Mouse (Mus musculus) lung, adult 18-20 months (tissue): ENCODE measurements around the gene Lgr4.

Source experiments
- DNase-seq, 2 experiments: peaks; one replicate each; pipeline ENCODE4 v3.0.0; 2022; ENCODE audit warnings: mixed read lengths in 2 of 2

Lgr4 gene

DNA sequence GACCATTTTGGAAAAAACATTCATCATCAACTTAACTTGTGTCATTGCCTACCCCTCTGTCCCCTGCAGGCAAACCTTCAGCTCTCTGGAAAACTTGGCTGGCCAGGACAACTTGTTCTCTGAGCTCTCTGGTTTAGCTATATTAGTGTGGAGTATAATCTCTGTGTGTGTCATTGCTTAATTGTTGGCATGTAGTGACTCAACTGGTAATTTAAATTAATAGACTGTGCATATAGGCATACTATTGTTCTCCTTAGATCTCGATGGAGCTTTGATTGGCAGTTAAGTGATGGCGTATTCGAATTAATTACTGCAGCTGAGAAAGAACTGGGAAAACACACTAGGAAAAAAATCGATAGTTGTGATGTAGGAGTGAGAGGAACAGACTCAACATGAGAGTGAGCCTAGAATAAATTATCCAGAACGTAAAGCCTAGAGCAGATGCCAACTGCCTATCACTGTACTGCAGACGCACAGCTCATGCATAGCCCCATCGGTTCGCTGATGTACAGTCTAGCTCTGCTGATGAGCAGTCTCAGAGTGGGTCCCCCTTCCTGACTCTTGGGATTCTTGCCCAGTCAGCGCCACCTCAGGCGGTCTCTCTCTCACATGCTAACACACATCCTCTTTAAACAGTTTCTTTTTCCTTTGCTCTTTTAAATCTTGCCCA lies 35.7 kb downstream of the Lgr4 start:
- no peak for DNase-seq

DNA sequence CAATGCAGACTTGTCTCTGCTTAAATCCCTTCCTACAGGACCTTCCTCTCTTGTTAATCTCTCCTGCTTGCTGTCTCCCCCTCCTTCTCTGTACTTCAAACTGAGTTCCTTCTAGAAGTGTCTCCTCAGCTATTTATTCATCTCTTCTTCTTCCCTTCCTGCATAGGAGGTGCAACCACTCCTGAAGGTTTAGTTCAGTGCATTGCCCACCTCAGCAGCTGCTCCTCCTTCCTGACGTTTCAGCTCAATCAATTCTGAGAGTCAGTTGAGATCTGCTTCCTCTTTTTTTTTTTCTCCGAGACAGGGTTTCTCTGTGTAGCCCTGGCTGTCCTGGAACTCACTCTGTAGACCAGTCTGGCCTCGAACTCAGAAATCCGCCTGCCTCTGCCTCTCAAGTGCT lies 36.4 kb downstream of the Lgr4 start:
- DNase-seq = no peak

DNA sequence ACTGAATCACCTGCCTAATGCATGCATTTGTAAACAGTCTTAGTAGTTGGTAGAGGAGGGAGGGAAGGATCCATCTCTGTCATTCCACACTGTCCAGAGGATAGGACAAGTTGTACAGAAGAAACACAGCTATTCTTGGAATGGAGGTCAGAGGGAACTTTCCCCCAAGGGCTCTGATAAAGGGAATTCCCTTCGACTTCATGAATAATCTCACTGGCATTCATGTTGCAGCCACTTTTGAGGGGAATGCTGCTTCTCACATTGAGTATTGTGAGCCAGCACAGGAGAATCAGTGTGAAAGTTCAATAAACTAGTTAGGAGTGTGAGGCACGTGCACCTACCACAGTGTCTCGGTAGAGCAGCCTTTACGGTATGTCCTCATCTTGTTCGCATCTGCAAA lies 37.6 kb downstream of the Lgr4 start:
- no peak for DNase-seq

- no peak for DNase-seq
Measured at GRCm38 (mm10) chr2:109955910-109956309, 38.5 kb downstream of the Lgr4 start.

DNA sequence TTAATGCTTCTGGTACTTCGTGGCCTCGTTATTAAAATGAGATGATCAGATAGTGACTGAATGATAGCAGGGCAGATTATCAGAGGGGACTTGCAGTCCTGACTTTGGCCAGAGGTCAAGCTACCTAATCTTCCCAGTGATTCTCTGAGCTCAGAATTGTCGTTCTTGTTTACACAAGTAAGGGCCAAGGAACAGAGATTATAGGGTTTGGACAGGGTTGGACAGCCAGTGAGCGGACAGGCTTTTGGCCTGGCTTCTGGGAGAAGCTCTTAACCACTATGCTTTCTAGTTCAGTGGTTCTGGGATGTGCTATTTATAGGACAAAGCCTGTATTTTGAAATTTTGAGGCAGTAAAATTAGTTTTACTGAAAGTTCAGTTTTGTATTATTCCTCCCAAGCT lies 39.3 kb downstream of the Lgr4 start:
- DNase-seq = no peak

GRCm38 (mm10) chr2:109958692-109959406 lies 41.4 kb downstream of the Lgr4 start:
- DNase-seq = peak in 1 of 2 experiments; percentile 9

GRCm38 (mm10) chr2:109959407-109960075 lies 42.1 kb downstream of the Lgr4 start:
- no peak for DNase-seq

DNA sequence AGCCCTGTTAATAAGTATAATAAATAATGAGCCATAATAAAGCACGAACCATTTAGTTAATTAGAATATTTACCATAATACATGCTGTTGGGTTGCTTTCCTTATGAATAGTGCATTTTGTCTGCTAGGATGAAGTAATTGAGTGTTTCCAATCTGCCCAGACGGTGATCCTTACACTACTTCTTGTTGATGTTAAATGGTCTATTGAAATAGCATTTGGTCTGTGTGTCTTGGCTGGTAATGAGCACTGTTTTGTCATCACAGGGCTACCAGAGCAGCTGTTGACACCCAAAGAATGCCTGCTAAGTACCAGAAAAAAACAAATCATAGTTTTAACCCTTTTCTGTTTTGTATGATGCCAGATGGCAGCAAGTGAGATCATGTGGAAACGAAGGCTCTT lies 42.8 kb downstream of the Lgr4 start:
- no peak for DNase-seq

DNA sequence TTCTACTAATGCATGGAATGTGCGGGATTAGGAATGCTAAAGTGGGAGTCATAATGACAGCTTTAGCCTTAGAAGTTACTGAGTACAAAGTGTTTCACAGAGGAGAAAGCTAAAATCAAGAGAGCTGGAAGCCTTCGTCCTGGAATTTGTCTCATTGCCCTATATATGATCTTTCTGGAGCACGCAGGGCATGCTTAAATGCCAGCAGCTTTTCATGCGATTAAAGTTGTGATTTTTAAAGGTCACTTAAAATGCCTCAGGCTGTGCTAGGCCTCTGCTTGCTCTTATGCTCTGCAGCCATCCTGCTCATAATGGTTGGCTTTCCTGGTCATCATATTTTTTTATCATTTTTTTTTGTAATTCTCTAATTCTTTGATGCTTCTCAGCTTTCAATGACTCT lies 43.7 kb downstream of the Lgr4 start:
- no peak for DNase-seq

DNA sequence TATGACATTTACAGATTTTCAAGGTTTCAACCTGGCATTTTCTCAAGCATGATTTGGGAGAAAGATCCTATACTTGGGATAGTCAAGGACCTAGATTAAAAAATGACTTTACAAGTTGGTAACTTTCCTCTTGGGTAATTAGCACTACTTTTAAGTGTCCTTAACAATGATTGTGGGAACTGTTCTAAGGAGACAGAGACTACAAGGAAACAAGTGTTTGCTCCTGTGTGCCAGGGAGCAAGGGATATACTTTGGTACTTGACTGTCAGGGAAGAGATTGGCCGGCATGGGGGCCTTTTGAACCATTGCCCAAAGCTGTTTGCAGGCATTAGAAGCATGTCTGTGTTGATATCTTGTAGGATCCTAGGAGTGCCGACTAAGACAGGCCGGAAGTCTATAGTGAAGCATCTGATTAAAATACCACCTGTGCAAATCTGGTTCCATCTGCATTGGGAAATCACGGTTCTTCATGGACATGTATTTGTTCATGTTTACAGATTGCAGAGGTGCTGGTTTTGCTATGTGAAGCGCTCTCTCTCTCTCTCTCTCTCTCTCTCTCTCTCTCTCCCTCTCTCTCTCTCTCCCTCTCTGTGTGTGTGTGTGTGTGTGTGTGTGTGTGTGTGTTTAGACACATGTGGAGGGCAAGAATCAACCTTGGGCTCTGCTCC lies 46.3 kb downstream of the Lgr4 start:
- DNase-seq = no peak

DNA sequence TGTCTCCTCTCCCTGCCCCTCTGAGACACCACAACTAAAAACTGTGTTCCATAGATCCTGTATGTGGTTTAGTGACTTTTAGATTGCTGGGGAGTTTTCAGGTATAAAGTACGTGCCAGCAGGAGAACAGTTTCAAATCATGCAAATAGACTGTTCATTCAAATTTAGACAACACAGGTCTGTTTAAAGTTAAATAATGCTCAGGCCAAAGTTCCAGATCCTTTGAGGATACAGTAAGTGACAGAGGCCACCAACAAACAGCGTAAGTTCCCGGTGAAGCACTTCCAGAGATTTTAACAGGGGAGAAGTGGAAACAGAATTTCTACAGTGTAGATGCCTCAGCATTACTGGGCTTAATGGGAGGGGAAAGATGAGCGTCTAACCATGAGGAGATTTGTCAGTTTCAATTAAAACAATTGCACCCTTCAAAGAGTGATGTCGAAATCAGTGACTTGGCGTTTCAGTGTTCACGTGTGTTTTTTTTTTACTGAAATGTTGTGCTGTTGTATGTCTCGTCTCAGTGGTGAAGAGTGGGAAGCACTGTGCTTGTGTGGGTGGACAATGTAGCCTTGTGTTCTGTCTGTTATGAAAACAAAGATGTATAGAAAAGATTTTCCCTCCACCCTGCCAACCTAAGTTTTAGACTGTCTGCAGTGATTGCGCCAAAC lies 48.4 kb downstream of the Lgr4 start:
- DNase-seq = no peak

- DNase-seq = no peak
Measured at GRCm38 (mm10) chr2:109966863-109967262, 49.4 kb downstream of the Lgr4 start.

DNA sequence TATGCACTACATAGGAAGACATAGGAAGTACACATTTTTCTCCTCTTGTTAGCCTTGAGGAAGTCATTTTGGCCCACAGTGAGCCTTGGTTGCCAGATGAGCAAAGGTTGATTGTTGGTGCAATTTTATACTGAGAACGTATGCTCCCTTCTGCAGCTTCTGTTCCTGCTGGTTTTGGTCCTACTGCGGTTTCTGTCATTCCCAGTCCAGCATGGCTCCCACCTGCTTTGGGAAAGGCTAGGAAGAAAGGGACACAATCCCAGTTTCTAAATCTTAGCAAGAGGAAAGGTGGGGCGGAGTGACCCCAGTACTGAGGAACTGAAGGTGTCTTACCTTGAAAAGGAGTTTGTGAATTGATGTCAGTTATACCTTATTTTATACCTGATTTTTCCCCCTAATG lies 51.9 kb downstream of the Lgr4 start:
- no peak for DNase-seq

DNA sequence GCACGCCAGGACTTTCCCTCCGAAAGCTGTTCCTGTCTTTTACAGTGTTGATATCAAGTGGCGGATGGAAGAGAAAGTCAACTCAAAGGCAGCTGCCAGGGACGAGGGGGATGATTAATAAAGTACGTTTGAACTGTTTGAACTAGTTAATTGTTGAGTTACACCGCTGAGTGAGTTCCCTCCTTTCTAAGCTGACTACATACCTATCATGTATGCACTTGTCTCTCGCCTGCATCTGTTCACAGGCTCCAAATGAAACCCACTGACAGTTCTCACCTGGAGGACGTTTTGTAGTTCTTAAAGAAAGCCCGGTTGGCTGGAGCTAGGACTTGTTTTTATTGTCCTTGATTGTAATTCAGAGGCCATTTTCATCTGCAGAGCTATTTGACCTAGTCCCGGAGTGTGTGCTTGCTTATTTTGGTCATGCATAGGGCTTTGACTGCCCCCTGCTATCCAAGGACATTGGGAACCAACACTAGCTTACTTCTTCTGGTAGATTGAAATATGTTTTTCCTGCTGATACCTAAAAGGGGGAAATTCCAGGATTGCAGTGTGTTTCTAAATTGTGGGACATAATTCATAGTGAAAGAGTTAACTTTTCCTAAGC lies 52.6 kb downstream of the Lgr4 start:
- DNase-seq = no peak

DNA sequence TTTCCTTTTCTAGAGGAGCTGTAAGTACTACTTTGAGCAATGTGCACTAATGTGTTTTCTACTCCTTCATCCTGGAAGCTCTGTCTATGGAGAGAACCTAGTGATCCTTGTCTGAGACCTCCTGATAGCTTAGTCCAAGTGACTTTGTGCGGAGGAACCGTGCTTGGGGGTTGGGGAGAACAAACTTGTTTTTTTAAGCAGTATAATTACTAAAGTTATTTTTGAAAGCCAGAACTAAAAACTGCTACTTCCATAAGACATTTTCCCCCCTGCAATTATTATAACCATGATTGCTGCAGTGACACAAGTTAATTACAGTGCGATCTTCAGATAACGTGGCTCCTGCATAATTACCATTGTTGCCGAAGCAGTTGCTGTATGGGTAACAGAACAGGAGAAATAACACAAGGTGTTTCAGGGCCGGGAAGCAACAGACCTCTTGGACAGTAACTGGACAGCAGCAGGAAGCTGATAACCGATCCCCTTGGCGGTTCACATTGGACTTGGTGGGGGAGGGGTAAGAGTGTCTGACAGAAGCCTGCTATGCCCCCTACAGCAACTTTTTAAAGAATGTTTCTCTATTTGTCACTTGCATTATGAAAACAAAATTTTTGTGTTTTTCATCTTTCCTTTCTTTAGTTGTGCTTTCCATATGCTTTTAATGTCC lies 53.4 kb downstream of the Lgr4 start:
- DNase-seq = no peak

DNA sequence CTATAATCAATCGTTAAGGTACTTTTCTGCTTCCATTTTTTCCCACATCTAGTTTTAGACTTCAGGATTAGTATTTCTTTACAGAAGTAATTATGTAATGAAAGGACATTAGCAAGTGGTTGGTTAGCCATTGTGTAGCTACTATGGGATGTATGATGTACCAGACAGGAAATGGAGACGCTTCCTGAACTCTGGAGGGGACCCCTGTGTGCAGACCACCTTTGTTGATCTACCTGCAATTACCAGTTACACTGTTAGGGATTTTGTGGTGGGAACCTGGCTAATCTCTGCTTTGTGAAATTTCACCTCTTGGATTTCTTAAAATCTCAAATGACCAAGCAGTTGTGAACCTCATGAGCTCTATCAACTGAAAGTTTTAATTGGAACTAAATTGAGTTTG lies 54.9 kb downstream of the Lgr4 start:
- DNase-seq = no peak

DNA sequence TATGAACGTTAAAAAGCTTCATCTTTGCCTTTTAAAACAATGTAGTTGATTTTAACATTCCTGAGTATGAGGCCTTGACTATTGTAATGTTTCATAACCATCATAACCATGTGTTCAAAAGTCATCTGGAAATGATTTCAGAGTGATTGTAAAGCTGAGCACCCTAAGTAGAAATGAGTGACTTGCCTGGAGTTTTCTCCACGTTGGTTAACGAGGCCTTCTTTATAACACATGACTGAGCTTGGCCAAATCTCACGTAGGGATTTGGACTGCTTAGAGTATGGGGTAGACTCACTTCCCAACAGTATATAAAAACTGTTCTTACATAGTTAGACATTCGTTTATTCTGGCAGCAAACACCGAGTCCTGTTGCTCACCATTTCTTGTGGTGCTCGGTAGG lies 55.5 kb downstream of the Lgr4 start:
- DNase-seq = no peak

DNA sequence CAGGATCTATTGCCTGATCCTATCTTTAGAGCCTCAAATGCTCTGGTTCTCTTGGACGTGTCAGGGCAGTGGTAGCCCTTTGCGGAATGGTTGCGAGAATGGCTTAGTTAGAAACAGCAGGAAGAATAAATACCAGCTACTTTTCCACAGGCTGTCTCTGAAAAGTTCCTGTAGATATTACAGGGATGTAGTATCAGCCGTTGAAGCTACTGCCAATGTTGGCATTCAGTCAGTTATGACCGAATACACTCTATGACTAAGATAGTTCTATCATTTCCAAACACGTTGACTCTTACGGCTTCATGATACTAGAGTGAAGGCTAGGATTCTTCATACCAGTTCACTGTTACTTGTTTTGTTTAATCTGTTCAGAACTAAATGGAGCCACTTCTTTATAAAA lies 57.4 kb downstream of the Lgr4 start:
- no peak for DNase-seq

GRCm38 (mm10) chr2:109976181-109976580 lies 58.7 kb downstream of the Lgr4 start:
- no peak for DNase-seq

DNA sequence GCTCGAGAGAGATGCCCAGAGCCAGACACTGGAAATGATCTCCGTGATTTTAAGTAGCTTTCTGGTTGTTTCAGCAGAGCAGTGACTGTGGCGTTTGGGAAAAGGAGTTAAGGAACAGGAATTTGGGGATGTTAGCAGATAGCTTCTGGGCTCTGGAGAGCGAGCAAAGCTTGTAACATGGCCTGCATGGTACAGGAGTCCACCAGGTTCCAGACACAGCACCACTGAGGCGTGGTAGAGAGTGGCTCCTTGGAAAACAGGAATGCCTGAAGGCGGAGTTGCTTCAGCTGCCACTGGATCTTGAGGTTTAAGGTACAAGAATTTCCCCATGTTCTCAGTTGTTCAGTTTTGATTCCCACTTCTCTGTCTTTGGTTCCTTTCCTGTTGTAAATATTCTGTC lies 59.9 kb downstream of the Lgr4 start:
- no peak for DNase-seq

DNA sequence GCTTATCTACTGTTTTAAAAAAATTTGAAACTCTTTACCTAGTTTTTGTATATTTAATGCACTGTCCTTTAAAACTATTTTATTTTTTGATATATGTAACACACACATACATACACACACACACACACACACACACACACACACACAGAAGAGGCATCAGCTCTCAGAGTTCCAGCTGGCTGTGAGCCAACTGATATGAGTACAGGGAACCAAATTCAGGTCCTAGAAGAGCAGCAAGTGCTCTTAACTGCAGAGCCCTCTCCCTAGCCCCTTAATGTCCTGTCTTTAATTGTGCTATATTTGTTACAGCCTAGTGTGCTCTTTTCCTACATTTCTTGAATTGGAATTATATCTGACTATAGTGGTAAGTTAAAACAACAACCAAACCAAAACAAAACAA lies 61.8 kb downstream of the Lgr4 start:
- no peak for DNase-seq

DNA sequence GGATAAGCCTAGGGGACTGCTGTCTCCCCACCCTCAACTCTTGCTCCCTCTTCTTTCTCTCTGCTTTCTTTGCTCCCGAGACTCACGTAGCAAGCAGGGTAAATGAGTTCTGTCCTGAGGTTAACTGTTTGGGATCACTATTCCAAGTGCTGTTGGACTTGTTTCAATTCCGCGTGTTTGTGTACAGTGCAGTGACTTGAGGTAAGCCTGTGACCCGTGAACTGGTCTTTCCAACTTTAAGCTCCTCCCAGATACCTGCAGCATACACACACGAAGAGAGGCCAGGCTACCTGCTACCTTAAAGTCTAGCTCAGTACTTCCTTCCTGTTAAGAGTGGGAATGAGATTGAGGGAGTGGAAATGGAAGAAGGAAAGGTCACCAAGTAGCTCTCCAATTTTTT lies 66.0 kb downstream of the Lgr4 start:
- no peak for DNase-seq
